Mouse (Mus musculus): Measurements from ENCODE around the gene Kcnh1.

- no peak for TF ChIP-seq POLR2A (IDR thresholded peaks at IDR 0.05; ENCODE audit: low read depth, low read length)
- no peak for TF ChIP-seq CTCF (IDR thresholded peaks at IDR 0.05; ENCODE audit: extremely low read depth, insufficient read depth, insufficient read length, insufficient replicate concordance)
Measured at GRCm38 (mm10) chr1:192431423-192431822, 240.8 kb downstream of the Kcnh1 start.
